Comparison of ENCODE assay signal across 8 mouse cellular contexts in genomic region chr10:116653511-116653945, GRCm38 (mm10).
A peak's percentile ranks its signal among the peaks of the same experiment; 100 is the strongest.
DNase-seq lines count a peak whose midpoint lies in the region; ATAC-seq and TF ChIP-seq lines count a peak whose summit lies in the region.

No protein-coding gene starts in this region.

- H3K27ac ChIP-seq in forebrain, embryonic 15.5 days (replicated peaks) = peak overlapping the region; percentile 78
- H3K27ac ChIP-seq in forebrain, embryonic 11.5 days (ENCODE audit: low read depth, low read length) = no peak overlapping the region
- no peak overlapping the region for H3K27ac ChIP-seq in intestine, embryonic 16.5 days (ENCODE audit: low read length)
- H3K27ac ChIP-seq in kidney, adult 2 months (ENCODE audit: insufficient read depth, low read depth, low read length) = no peak overlapping the region

- H3K4me3 ChIP-seq in forebrain, embryonic 15.5 days = peak overlapping the region; percentile 16; the same call in 1 of the 2 replicates
- H3K4me3 ChIP-seq in forebrain, embryonic 11.5 days (ENCODE audit: low read depth, low read length) = no peak overlapping the region
- H3K4me3 ChIP-seq in intestine, embryonic 16.5 days (ENCODE audit: low read length) = no peak overlapping the region
- no peak overlapping the region for H3K4me3 ChIP-seq in kidney, adult 2 months (ENCODE audit: insufficient read depth, low read depth, low read length)

- no peaks in the 10 kb centered on the region for H3K27me3 ChIP-seq in forebrain, embryonic 15.5 days
- H3K27me3 ChIP-seq in forebrain, embryonic 11.5 days (ENCODE audit: control insufficient read depth, insufficient read depth, low read length) = no peaks in the 10 kb centered on the region
- H3K27me3 ChIP-seq in intestine, embryonic 16.5 days (replicated peaks; ENCODE audit: control insufficient read depth, insufficient read depth, low read length) = no peaks in the 10 kb centered on the region
- no peaks in the 10 kb centered on the region for H3K27me3 ChIP-seq in kidney, adult 2 months (replicated peaks; ENCODE audit: control insufficient read depth, insufficient read depth, low read length)

- no peaks in the 10 kb centered on the region for H3K36me3 ChIP-seq in forebrain, embryonic 15.5 days
- H3K36me3 ChIP-seq in forebrain, embryonic 11.5 days (ENCODE audit: control insufficient read depth, insufficient read depth, low read length) = no peaks in the 10 kb centered on the region
- H3K36me3 ChIP-seq in intestine, embryonic 16.5 days (ENCODE audit: control insufficient read depth, insufficient read depth, low read length) = no peaks in the 10 kb centered on the region
- H3K36me3 ChIP-seq in kidney, adult 2 months (ENCODE audit: control insufficient read depth, insufficient read depth, low read length) = no peaks in the 10 kb centered on the region

- no peak for DNase-seq in forebrain, embryonic 11.5 days (ENCODE audit: low spot score)
- DNase-seq in induced T-regulatory cell, adult 2 months (ENCODE audit: low read depth) = peak; percentile 28
- DNase-seq in retina, adult 2 months (ENCODE audit: low read depth, low spot score) = peak; percentile 34
- no peak for DNase-seq in adipocyte (ENCODE audit: low spot score)
- DNase-seq in kidney, adult 2 months = no peak

- WGBS in forebrain, embryonic 15.5 days = 52% methylated on average over 12 of the region's 12 CpGs
- 84% methylated on average over 12 of the region's 12 CpGs for WGBS in forebrain, embryonic 11.5 days
- 78% methylated on average over 12 of the region's 12 CpGs for WGBS in intestine, embryonic 16.5 days
- 86% methylated on average over 12 of the region's 12 CpGs for WGBS in kidney, adult 2 months

- peak overlapping the region; percentile 20; the same call in 1 of the 2 replicates for H3K4me2 ChIP-seq in forebrain, embryonic 15.5 days (replicated peaks)
- H3K4me2 ChIP-seq in forebrain, embryonic 11.5 days (ENCODE audit: low read depth, low read length, severe bottlenecking) = no peak overlapping the region
- no peak overlapping the region for H3K4me2 ChIP-seq in intestine, embryonic 16.5 days (ENCODE audit: low read depth, low read length)

- TF ChIP-seq POLR2A in kidney, adult 2 months (IDR thresholded peaks at IDR 0.05; ENCODE audit: low read depth, low read length) = no peak

- peak; percentile 79 for ATAC-seq in forebrain, embryonic 15.5 days (replicated peaks)
- ATAC-seq in forebrain, embryonic 11.5 days (replicated peaks; ENCODE audit: low FRiP score) = no peak
- peak; percentile 93 for ATAC-seq in cerebellum, adult (ENCODE audit: insufficient number of reproducible peaks, low FRiP score, low TSS enrichment)
- no peak for ATAC-seq in intestine, embryonic 16.5 days

- TF ChIP-seq CTCF in kidney, adult 2 months (conservative IDR thresholded peaks at IDR 0.05; ENCODE audit: insufficient read depth, insufficient read length, low read depth, low read length) = no peak

- no peaks in the 10 kb centered on the region for H3K9me3 ChIP-seq in forebrain, embryonic 15.5 days
- no peaks in the 10 kb centered on the region for H3K9me3 ChIP-seq in forebrain, embryonic 11.5 days (ENCODE audit: control insufficient read depth, low read length)
- no peaks in the 10 kb centered on the region for H3K9me3 ChIP-seq in intestine, embryonic 16.5 days (ENCODE audit: control insufficient read depth, low read length)

- H3K9ac ChIP-seq in forebrain, embryonic 15.5 days (replicated peaks) = no peak overlapping the region
- no peak overlapping the region for H3K9ac ChIP-seq in forebrain, embryonic 11.5 days (ENCODE audit: low read length)
- no peak overlapping the region for H3K9ac ChIP-seq in intestine, embryonic 16.5 days (ENCODE audit: low read depth, low read length)

- peaks cover 5% of the 10 kb centered on the region for H3K4me1 ChIP-seq in forebrain, embryonic 15.5 days
- H3K4me1 ChIP-seq in forebrain, embryonic 11.5 days (replicated peaks; ENCODE audit: control insufficient read depth, insufficient read depth, low read length) = no peaks in the 10 kb centered on the region
- no peaks in the 10 kb centered on the region for H3K4me1 ChIP-seq in intestine, embryonic 16.5 days (ENCODE audit: control insufficient read depth, insufficient read depth, low read length)
- H3K4me1 ChIP-seq in kidney, adult 2 months (ENCODE audit: control insufficient read depth, insufficient read depth, low read length) = no peaks in the 10 kb centered on the region

Comparison
In these comparisons a context has a peak if more than half of its experiments do, and no peak if none do; other contexts are left out.
1. ATAC-seq: peak in forebrain, embryonic 15.5 days (single experiment) and cerebellum, adult (single experiment); none in forebrain, embryonic 11.5 days (single experiment) and intestine, embryonic 16.5 days (single experiment).
2. DNase-seq: peak in induced T-regulatory cell, adult 2 months (single experiment) and retina, adult 2 months (single experiment); none in forebrain, embryonic 11.5 days (single experiment), adipocyte (single experiment) and kidney, adult 2 months (single experiment).